In the genomic region with DNA sequence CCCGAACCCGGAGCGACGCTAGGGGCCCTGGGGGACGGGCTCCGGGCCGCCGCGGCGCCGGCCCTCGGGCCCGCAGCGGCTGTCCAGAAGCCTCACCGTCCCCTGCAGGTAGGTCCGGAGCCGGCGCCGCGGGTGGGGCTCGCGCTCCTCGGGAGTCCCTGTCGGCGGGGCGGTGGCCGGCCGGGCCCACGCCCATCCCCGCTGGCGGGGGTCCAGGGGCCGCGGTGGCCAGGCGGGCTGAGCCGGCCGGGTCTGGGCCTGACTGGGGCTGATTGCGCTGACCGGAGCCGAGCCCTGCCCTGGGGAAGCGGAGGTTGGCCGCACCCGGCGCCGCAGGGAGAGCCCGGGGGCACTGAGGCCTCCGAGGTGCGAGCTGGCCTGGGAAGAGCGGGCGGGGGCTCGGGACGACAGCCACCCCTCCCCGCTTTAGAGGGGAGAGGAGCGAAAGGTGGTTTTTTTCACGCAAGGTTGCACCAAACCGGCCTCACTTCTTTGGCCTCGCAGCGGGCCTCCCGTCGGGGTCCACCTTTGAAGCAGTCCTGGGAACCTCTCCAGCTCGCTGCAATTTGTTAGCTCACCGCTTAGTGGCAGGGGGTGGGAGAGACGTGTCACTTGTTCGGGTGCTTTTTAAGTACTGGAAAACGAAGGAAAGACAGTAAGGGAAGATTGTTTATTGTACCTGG, we compare ENCODE assay signal across 1 mouse cellular context.
A peak's percentile ranks its signal among the peaks of the same experiment; 100 is the strongest.
TF ChIP-seq lines count a peak whose summit lies in the region.

No protein-coding gene starts in this region.

TF ChIP-seq in MEL, 35 proteins besides CTCF, POLR2A, EP300 and RAD21 (continued from another document):
- TF ChIP-seq TCF12 (IDR thresholded peaks at IDR 0.05; ENCODE audit: low read depth, low read length) (0 out of 2 replicates have a peak, but pooled peaks have one; percentile 19), MXI1 (IDR thresholded peaks at IDR 0.05; ENCODE audit: low read depth, low read length) (peak; percentile 53), SIN3A (IDR thresholded peaks at IDR 0.05; ENCODE audit: low read length) (peak; percentile 84), POLR2AphosphoS5 (IDR thresholded peaks at IDR 0.05; ENCODE audit: borderline replicate concordance, low read depth, low read length) (no peak), UBTF (IDR thresholded peaks at IDR 0.05; ENCODE audit: borderline replicate concordance, insufficient read depth, low read depth, low read length) (0 out of 2 replicates have a peak, but pooled peaks have one; percentile 33)
